Mouse (Mus musculus): ENCODE data around the gene Gm17402. TPM values are rescaled to one million over a fixed set of nuclear protein-coding genes. Genes with fewer than 3 reads are reported as not detected.

The Gm17402 gene
- polyA plus RNA-seq (2015; fragmentation: Nextera tagmentation; extraction: Ambion mirVana), result not detected in 2 replicates

DNA sequence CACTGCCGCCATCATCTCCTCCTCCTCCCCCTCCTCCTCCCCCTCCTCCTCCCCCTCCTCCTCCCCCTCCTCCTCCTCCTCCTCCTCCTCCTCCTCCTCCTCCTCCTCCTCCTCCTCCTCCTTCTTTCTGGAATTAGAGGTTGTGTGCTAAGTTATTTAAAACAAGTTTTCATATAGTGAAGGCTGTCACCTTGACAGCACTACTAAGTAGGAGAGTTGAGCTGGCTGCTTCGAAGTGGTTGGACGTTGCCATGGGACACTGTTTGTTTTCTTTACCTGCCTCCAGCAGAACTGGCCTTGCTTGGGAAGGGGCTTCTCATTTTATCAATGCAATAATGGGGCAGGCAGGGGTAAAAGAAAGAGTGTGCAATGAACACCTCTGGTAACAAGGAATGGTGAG, at the start of gene Gm17402:
TSS of gene Gm17402 (minus strand) at position 101 of the 400 bp plus-strand sequence.
- no peak within 1 kb of the TSS for H3K27ac ChIP-seq (replicated peaks)
- peak within 1 kb of the TSS; percentile 60 for H3K4me3 ChIP-seq
- no peaks in the 10 kb centered on the region for H3K36me3 ChIP-seq
- 0 out of 2 replicates have a peak, but pooled peaks cover 4% of the 10 kb centered on the region for H3K4me1 ChIP-seq
- 60% methylated on average over 3 of the region's 3 CpGs for WGBS
- H3K4me2 ChIP-seq (replicated peaks), result peak within 1 kb of the TSS; percentile 93
- H3K9me3 ChIP-seq, result no peaks in the 10 kb centered on the region
- peak within 1 kb of the TSS; percentile 68 for H3K9ac ChIP-seq (replicated peaks)
- peaks cover 20% of the 10 kb centered on the region for H3K27me3 ChIP-seq
- ATAC-seq (replicated peaks), result no peak

GRCm38 (mm10) chr3:67378215-67378614, 3.3 kb upstream of the Gm17402 start:
- no peak overlapping the region for H3K4me2 ChIP-seq (replicated peaks)
- H3K27me3 ChIP-seq, result peaks cover 5% of the 10 kb centered on the region
- H3K4me3 ChIP-seq, result no peak overlapping the region
- no peak overlapping the region for H3K9ac ChIP-seq (replicated peaks)
- H3K9me3 ChIP-seq, result no peaks in the 10 kb centered on the region
- H3K27ac ChIP-seq (replicated peaks), result no peak overlapping the region
- no peaks in the 10 kb centered on the region for H3K36me3 ChIP-seq
- no peak for ATAC-seq (replicated peaks)
- H3K4me1 ChIP-seq, result 0 out of 2 replicates have a peak, but pooled peaks cover 4% of the 10 kb centered on the region

DNA sequence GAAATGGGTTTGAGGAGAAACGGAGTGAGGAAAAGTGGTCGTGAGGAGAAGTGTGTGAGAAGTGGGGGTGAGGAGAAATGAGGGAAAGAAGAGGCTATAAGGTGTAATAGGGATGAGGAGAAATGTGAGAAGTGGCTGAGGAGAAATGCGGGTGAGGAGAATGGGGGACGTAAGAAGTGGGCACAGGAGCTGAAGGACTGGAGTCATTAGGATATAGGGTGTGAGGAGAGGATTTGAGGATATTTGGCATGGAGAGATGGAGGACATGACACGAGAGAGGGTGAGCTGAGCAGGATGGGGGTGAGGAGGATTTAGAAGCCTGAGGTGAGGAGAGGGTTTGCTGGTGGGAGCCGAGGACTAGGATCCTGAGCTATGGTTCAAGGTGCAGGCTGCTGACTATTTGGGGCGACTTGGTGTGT, 594 bp downstream of the Gm17402 start:
- peak overlapping the region; percentile 93 for H3K4me2 ChIP-seq (replicated peaks)
- 29% methylated on average over 7 of the region's 7 CpGs for WGBS
- peak overlapping the region; percentile 68 for H3K9ac ChIP-seq (replicated peaks)
- 0 out of 2 replicates have a peak, but pooled peaks cover 4% of the 10 kb centered on the region for H3K4me1 ChIP-seq
- no peak overlapping the region for H3K27ac ChIP-seq (replicated peaks)
- H3K9me3 ChIP-seq, result no peaks in the 10 kb centered on the region
- ATAC-seq (replicated peaks), result peak; percentile 65
- peak overlapping the region; percentile 60 for H3K4me3 ChIP-seq
- peaks cover 20% of the 10 kb centered on the region for H3K27me3 ChIP-seq
- no peaks in the 10 kb centered on the region for H3K36me3 ChIP-seq

DNA sequence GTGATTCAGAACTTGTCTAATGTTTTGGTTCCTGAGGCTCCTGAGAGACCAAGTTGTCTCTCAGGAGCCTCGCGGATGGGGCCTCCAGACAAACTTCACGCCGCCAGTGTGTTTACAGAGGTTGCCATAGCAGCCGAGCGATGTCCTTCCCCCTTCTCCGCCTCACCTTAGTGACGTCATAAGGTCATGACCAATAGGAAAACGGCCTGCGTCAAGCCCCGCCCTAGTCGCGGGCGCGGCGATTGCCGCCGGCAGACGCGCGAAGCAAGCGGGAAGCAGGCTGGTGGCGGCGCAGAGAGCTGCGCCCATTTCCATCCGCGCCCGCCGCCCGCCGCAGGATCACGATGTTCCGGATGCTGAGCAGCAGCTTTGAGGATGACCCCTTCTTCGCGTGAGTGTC, 1.1 kb downstream of the Gm17402 start, which contains the start of gene Mlf1:
TSS of gene Mlf1 (plus strand) at position 226 of the 400 bp plus-strand sequence.
- WGBS, result under 1% methylated on average over 35 of the region's 35 CpGs
- Histone ChIP-seq H3K4me1 (0 out of 2 replicates have a peak, but pooled peaks cover 4% of the 10 kb centered on the region), H3K9me3 (no peaks in the 10 kb centered on the region), H3K36me3 (no peaks in the 10 kb centered on the region), H3K4me2 (replicated peaks) (peak within 1 kb of the TSS; percentile 93), H3K9ac (replicated peaks) (peak within 1 kb of the TSS; percentile 68), H3K27me3 (peaks cover 20% of the 10 kb centered on the region), H3K27ac (replicated peaks) (no peak within 1 kb of the TSS), H3K4me3 (peak within 1 kb of the TSS; percentile 60)
- peak; percentile 99 for ATAC-seq (replicated peaks)

DNA sequence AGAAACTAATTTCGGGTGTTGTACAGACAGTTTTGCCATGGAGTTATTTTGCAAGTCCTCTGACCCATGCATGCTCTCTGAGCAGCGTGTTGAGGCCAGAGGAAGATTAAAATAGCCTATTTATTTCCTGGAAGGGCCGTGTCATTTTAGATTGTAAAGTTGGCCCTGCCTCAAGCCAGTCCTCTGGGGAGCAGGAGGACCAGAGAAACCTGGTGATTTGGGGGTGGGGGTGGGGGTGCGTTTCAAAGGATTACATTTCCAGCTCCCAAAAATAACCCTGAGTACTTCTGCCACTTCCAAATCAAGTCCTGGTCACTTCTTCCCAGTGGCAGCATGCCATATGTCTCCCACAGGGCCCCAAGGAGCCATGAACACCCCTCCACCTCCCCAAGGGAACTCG, 2.2 kb downstream of the Gm17402 start:
- WGBS, result 66% methylated on average over 5 of the region's 5 CpGs
- H3K36me3 ChIP-seq, result no peaks in the 10 kb centered on the region
- ATAC-seq (replicated peaks), result no peak
- no peak overlapping the region for H3K27ac ChIP-seq (replicated peaks)
- H3K4me1 ChIP-seq, result 0 out of 2 replicates have a peak, but pooled peaks cover 4% of the 10 kb centered on the region
- H3K4me2 ChIP-seq (replicated peaks), result no peak overlapping the region
- H3K9ac ChIP-seq (replicated peaks), result no peak overlapping the region
- no peak overlapping the region for H3K4me3 ChIP-seq
- H3K27me3 ChIP-seq, result peaks cover 20% of the 10 kb centered on the region
- no peaks in the 10 kb centered on the region for H3K9me3 ChIP-seq

- ATAC-seq (replicated peaks), result no peak
- Histone ChIP-seq H3K4me1 (0 out of 2 replicates have a peak, but pooled peaks cover 4% of the 10 kb centered on the region), H3K36me3 (no peaks in the 10 kb centered on the region), H3K27me3 (peaks cover 20% of the 10 kb centered on the region), H3K9me3 (no peaks in the 10 kb centered on the region), H3K4me3 (no peak overlapping the region), H3K9ac (replicated peaks) (no peak overlapping the region), H3K4me2 (replicated peaks) (no peak overlapping the region), H3K27ac (replicated peaks) (no peak overlapping the region)
- 72% methylated on average over 4 of the region's 4 CpGs for WGBS
Observed at GRCm38 (mm10) chr3:67372194-67372593, 2.8 kb downstream of the Gm17402 start.

DNA sequence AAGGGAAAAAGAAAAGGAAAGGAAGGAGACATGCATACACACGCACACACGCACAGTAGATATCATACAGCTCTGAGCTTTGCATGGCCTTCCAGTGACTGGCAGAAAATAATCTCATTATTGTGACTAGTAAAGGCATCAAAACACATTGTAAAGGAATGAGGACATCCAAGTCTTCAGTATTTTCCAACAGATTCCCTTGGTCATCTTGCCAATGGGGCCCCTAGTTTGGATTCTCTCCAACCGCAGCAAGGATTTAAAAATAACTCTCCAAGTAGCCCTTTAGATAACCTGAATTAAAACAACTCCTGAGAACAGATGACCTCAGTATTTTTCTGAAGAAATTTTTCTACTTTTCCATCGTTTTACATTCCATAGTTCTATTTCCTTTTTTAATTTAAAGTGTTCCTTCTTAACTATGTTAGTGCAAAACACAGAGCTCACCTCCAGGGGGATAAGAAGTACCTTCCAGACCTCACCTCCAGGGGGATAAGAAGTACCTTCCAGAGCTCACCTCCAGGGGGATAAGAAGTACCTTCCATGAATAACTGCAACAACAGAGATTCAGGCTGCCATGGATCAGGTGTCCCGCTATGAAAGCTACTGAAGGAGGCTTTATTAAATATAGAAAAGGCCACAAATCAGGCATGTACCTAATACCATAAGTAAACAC, 5.4 kb downstream of the Gm17402 start:
- H3K4me3 ChIP-seq, result no peak overlapping the region
- H3K36me3 ChIP-seq, result no peaks in the 10 kb centered on the region
- 0 out of 2 replicates have a peak, but pooled peaks cover 3% of the 10 kb centered on the region for H3K4me1 ChIP-seq
- 79% methylated on average over 5 of the region's 5 CpGs for WGBS
- H3K9ac ChIP-seq (replicated peaks), result no peak overlapping the region
- no peaks in the 10 kb centered on the region for H3K9me3 ChIP-seq
- no peak overlapping the region for H3K4me2 ChIP-seq (replicated peaks)
- no peak overlapping the region for H3K27ac ChIP-seq (replicated peaks)
- peaks cover 18% of the 10 kb centered on the region for H3K27me3 ChIP-seq
- ATAC-seq (replicated peaks), result no peak

- Histone ChIP-seq H3K4me1 (no peaks in the 10 kb centered on the region), H3K36me3 (no peaks in the 10 kb centered on the region), H3K9ac (replicated peaks) (no peak overlapping the region), H3K27ac (replicated peaks) (no peak overlapping the region), H3K4me2 (replicated peaks) (no peak overlapping the region), H3K4me3 (no peak overlapping the region), H3K9me3 (no peaks in the 10 kb centered on the region), H3K27me3 (peaks cover 8% of the 10 kb centered on the region; the same call in 1 of the 2 replicates)
- 90% methylated on average over 6 of the region's 6 CpGs for WGBS
- no peak for ATAC-seq (replicated peaks)
Observed at GRCm38 (mm10) chr3:67367481-67367880, 7.5 kb downstream of the Gm17402 start.

DNA sequence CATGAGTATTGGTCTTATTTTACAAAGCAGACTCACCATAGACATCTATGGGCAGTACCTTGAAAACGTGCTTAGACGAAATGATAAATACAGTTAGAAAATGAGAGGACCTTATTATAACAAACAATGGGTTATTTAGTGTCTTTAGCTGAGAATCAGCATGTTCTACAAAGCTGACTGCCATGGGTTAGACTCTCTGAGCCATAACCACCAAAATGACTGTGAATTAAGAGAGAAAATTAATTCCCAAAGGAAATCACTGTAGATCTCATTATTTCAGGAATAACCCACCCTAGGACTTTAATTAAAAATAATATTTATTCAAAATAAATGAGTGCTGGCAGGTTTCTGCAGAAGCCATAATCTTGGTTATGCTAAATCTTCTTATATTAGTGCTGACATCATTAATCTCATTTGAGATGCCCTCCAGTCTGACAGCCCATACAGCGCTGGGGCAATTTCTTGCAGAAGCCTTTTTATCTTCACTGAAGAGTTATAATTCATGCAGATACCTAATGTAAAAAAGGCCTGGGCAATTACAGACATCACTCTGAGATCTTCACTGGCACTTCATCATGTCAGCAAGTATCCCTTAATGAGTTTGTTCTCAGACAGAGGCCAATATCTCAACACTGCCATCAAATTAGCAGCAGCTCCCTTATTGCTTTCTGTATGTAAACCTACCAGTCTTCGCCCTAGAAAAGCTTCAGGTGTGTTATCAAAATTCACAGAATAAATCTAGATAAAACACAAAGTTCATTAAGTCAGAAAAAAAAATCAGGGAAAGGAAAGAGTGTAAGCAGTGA, 8.7 kb downstream of the Gm17402 start:
- 73% methylated on average over 4 of the region's 4 CpGs for WGBS
- ATAC-seq (replicated peaks), result no peak

GRCm38 (mm10) chr3:67358376-67358775, 16.6 kb downstream of the Gm17402 start:
- no peak overlapping the region for H3K9ac ChIP-seq (replicated peaks)
- no peaks in the 10 kb centered on the region; the same call in 1 of the 2 replicates for H3K27me3 ChIP-seq
- peaks cover 4% of the 10 kb centered on the region; the same call in 1 of the 2 replicates for H3K4me1 ChIP-seq
- H3K4me2 ChIP-seq (replicated peaks), result no peak overlapping the region
- no peak for ATAC-seq (replicated peaks)
- no peaks in the 10 kb centered on the region for H3K36me3 ChIP-seq
- no peaks in the 10 kb centered on the region for H3K9me3 ChIP-seq
- H3K27ac ChIP-seq (replicated peaks), result no peak overlapping the region
- no peak overlapping the region for H3K4me3 ChIP-seq
- WGBS, result 23% methylated on average over 7 of the region's 7 CpGs

More for the DNA sequence above, 8.7 kb downstream of the Gm17402 start:
- no peak overlapping the region for H3K27ac ChIP-seq (replicated peaks)
- no peak overlapping the region for H3K4me2 ChIP-seq (replicated peaks)
- H3K9me3 ChIP-seq, result no peaks in the 10 kb centered on the region
- no peak overlapping the region for H3K4me3 ChIP-seq
- H3K27me3 ChIP-seq, result no peaks in the 10 kb centered on the region
- no peaks in the 10 kb centered on the region for H3K4me1 ChIP-seq
- H3K36me3 ChIP-seq, result no peaks in the 10 kb centered on the region
- no peak overlapping the region for H3K9ac ChIP-seq (replicated peaks)

- Histone ChIP-seq H3K9me3 (no peaks in the 10 kb centered on the region), H3K36me3 (no peaks in the 10 kb centered on the region), H3K27me3 (no peaks in the 10 kb centered on the region; the same call in 1 of the 2 replicates), H3K27ac (replicated peaks) (no peak overlapping the region), H3K4me1 (0 out of 2 replicates have a peak, but pooled peaks cover 3% of the 10 kb centered on the region), H3K9ac (replicated peaks) (no peak overlapping the region), H3K4me3 (no peak overlapping the region), H3K4me2 (replicated peaks) (no peak overlapping the region)
- WGBS, result 74% methylated on average over 3 of the region's 3 CpGs
- ATAC-seq (replicated peaks), result peak; percentile 55; the same call in 1 of the 2 replicates
Observed at GRCm38 (mm10) chr3:67352763-67353149, 22.2 kb downstream of the Gm17402 start.

Measured in forebrain, embryonic 15.5 days (tissue).